Mouse (Mus musculus): Measurements from ENCODE around the gene Sbf2.
"Not testable (repeated sequence)": the region's sequence is repeated elsewhere in the genome, so short reads cannot be mapped to it uniquely, and the experiment has no call there.

Gene Sbf2

GRCm38 (mm10) chr7:110388889-110389288, 225.8 kb downstream of the Sbf2 start:
- DNase-seq (ENCODE audit: low spot score): not testable (repeated sequence)

- no peak for DNase-seq (ENCODE audit: low spot score)
These were observed 227.2 kb downstream of the Sbf2 start for GRCm38 (mm10) chr7:110387565-110387964.

GRCm38 (mm10) chr7:110385482-110385881, 229.2 kb downstream of the Sbf2 start:
- DNase-seq (ENCODE audit: low spot score): no peak

GRCm38 (mm10) chr7:110384343-110384742, 230.4 kb downstream of the Sbf2 start:
- DNase-seq (ENCODE audit: low spot score): no peak

DNA sequence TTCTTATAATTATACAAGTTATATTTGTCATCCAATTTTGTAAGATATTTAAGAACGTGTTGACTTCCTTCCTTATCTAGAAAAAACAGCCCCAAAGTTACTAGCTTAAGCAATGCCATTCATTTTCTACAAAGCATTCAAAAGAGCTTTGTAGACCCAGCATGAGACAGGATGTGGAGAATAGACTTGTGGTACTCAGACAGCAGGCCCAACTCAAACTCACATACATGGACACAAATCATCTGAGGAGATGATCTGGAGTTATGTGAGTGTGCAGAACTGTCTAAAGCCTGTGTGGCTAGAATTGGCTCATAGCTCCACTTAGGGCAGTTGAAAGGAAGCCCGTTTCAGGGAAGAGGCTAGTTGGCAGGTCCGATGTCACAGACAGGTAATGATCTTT, 233.1 kb downstream of the Sbf2 start:
- DNase-seq (ENCODE audit: low spot score): no peak

DNA sequence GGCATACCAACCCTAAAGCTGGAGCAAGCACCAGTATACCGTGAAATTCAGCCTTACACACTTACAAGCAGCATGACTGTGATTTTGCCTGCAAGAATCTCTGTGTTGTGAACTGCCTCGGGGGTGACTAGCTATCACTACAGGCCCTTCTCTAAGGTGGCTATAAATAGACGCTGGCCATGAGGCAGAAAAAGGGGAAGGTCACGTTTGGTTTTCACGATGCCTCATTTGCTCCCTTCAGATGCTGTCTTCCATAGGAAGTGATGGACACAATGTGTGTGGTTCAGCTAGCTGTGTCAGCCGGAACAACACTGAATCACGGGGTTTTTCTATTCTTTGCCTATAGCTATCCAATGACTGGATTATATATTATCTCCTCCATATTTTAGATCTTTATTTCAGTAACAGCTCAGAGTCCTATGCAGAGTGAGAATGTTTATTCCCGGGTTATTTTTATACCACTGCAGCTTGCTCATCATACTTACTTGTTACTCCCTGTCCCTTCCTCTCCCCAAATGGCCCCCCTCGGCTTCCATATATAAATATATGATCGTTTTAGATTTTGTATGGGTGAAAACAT, 235.3 kb downstream of the Sbf2 start:
- no peak for DNase-seq (ENCODE audit: low spot score)

GRCm38 (mm10) chr7:110372529-110372928, 242.2 kb downstream of the Sbf2 start:
- DNase-seq (ENCODE audit: low spot score): no peak

- no peak for DNase-seq (ENCODE audit: low spot score)
These were observed 252.7 kb downstream of the Sbf2 start for GRCm38 (mm10) chr7:110362005-110362404.

GRCm38 (mm10) chr7:110361516-110361915, 253.2 kb downstream of the Sbf2 start:
- DNase-seq (ENCODE audit: low spot score): no peak

DNA sequence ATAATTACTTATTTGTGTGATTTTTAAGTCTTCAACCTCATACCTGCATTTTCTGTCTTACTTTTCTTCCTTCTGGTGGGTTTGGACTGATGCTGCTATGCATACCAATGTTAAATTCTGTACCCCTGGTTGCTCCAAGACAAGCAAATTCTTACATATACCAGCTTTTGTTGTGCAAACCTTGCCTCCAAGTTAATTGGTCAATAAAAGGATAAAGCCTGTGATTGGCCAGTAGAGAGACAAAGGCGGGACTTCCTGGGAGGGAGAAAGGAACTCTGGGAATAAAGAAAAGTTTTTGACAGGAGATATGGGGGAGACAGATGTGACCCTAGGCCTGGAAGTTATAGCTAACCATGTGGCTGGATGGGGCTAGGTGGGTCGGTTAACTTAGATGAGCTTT, 255.3 kb downstream of the Sbf2 start:
- DNase-seq (ENCODE audit: low spot score): no peak

- no peak for DNase-seq (ENCODE audit: low spot score)
These were observed 260.8 kb downstream of the Sbf2 start for GRCm38 (mm10) chr7:110353971-110354370.

DNA sequence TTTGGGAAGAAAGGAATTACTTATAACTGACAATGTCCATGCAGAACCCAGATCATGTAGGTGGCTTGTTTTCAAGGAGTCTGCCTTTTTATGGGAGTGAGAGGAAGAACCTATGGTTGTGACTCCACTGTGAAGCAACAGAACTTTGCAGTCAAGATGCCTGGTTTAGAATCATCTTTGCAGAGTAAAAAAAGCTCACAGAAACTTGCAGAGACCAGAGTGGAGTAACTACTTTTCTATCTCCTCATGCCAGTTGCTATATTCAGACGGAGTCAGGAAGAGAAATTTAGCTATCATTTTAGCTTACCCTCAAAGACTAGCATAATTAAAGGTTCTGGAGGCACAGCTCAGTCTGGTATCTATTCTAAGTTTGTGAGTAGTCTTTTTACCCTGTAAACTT, 267.5 kb downstream of the Sbf2 start:
- no peak for DNase-seq (ENCODE audit: low spot score)

DNA sequence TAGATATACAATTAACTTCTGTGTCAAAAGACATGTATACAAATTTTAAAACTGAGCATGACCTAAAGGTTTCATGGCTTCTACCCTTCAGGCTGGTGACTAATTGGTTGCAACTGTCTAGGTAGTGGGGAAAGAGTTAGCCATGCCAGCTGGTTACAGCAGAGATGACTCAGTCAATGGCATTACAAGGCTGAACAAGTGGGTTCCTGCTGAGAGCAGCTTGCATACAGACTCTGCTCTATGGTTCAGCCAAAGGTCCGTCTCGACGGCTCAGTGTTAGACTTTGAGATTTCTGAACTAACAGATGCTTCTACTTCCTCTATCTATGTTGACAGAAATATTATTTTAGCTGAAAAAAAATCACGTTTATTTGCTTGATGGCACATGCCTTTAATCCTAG, 277.1 kb downstream of the Sbf2 start:
- DNase-seq (ENCODE audit: low spot score): no peak

DNA sequence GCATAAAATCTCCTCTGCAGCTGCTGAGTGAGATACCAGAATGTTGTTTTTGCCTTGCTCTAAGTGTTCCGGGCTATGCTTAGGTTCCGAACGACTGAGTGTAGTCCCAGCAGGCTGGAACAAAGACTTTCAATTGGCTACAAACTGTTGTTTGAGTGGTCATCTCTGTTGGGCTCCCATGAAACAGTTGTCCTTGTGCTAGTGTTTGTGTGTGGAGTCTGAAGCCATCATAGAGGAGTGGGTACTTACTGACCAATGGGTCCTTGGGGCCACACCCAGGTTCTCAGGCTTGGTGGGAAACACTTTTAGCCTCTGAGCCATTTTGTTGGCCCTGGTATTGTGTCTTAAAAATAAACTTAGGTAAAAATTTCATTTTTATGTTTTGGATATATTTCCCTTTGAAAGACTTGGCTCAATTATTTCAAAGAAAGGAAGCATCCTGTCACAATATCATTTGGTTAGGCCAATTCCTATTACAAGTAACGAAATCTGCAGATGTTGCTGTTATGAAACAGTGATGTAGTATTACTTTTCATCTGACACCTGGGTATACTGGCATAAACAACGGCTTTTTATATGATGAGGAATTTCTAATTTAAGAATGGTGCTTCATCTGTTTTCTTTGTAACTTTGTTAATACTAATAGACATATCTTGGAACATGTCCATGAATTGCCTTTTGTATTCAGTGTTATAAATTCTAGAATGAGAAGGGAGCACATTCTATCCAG, 289.2 kb downstream of the Sbf2 start:
- DNase-seq (ENCODE audit: low spot score): no peak

GRCm38 (mm10) chr7:110324852-110325251, 289.9 kb downstream of the Sbf2 start:
- no peak for DNase-seq (ENCODE audit: low spot score)

- DNase-seq (ENCODE audit: low spot score): no peak
These were observed 293.6 kb downstream of the Sbf2 start for GRCm38 (mm10) chr7:110321106-110321505.

DNA sequence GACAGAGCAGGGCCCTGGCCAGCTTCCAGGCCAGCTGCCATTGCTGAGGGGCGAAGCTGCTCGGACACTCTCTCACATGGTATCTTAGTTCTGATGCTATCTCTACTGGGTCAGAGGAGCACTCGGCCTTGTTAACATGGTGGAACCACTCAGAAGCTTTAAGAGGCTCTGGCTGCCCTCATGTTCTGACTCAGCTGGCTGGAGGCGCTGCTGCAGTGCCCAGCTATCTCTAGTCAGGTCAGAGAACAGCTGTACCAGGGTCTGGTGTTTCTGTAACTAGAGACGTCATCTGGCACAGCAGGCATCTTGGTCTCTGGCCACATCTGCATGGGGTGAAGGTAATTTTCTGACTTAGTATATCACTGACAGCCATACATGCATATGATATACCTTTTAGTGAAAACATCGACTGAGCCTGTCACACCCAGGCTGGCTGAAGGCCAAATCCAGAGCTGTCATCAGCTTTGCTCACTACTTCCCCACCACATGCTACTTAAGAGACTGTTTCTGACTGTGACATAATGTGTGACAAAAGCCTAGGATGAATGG, 295.7 kb downstream of the Sbf2 start:
- DNase-seq (ENCODE audit: low spot score): no peak

DNA sequence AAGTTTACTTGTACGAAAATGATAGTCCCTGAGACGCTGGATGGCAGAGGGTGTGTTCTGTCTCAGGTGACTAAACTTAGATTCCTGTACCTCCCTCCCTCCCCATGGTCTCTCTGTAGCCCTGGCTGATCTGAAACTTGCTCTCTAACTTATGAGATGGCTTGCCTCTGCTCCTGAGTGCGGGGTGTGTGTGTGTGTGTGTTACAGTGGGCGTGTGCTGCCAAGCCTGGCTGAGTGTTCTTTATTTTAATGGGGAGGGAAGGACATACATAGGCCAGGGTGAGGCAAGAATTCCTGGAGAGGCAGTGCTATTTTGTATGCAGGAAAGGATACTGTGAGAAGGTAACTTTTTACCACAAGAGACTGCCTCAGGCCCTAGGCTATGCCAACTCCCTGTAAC, 297.3 kb downstream of the Sbf2 start:
- DNase-seq (ENCODE audit: low spot score): no peak

- DNase-seq (ENCODE audit: low spot score): no peak
These were observed 299.4 kb downstream of the Sbf2 start for GRCm38 (mm10) chr7:110315352-110315751.

- DNase-seq (ENCODE audit: low spot score): no peak
These were observed 300.3 kb downstream of the Sbf2 start for GRCm38 (mm10) chr7:110314401-110314890.

DNA sequence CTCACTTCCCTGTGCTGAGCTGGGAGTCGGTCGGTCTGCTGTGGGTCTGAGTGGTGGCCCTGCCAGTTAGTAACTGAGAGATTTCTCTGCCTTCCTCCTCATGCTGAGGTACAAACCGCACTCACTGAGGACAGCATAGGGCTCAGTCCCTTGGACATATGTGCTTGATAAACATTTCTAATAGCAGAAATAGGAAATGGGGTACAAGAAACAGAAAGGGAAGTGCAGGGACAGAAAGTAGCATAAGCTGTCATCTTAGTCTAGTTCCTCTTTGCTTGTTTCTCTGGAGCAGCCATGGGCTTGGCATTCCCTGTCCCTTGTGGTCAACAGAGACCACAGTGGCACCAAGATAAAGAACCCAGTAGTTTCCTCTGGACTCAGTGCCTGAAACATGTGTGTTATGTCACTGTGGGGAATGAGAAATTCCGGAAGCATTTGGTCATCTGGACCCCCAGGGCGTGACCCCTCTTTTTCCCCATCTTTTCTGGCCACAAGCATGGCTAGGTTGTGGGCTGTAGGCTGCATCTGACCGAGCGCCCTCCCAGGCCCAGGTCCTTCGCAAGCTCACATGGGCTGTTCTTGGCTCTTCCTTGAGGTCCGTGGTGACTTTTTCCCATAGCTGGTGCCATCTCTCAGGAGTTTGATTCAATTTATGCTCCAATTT, 301.2 kb downstream of the Sbf2 start:
- no peak for DNase-seq (ENCODE audit: low spot score)

- no peak for DNase-seq (ENCODE audit: low spot score)
These were observed 305.5 kb downstream of the Sbf2 start for GRCm38 (mm10) chr7:110309246-110309645.

DNA sequence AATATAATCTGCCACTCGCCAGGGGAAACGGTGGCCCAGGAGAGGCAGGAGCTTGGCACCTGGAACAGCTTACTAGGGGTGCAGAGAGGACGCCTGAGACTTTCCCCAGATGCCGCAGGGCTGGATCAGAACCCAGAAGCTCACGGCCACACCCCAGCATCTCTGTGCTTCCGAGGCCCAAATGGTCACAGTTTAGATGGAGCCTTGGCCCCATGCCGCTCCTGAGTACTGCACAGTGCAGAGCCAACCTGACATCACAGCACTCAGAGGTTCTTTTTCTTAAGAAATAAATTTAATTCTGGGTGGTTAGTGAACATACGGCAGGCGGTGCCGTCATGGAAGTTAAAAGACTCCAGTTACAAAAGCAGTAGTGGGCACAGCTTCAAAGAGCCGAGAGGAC, 307.0 kb downstream of the Sbf2 start:
- no peak for DNase-seq (ENCODE audit: low spot score)

Data from testis, postnatal 10 days (tissue).